Mouse (Mus musculus) small intestine, adult 2 months (tissue): ENCODE results near the gene Enpp7.

ENCODE experiments used
- CTCF ChIP-seq: fragments of 200-500 bp; IDR thresholded peaks from 2 replicates; pipeline ENCODE4 v1.5.1; 2012; ENCODE audit warnings: low read depth, mild to moderate bottlenecking, control low read depth, inconsistent platforms, low read length, moderate library complexity, mixed read lengths; ENCODE audit not compliant: insufficient replicate concordance, insufficient read length; ENCODE audit errors: extremely low read depth
- POLR2A ChIP-seq: fragments of 200-500 bp; IDR thresholded peaks from 2 replicates; pipeline ENCODE4 v1.6.1; 2012; ENCODE audit warnings: low read depth, mild to moderate bottlenecking, control low read depth, inconsistent platforms, low read length, moderate library complexity

- TF ChIP-seq POLR2A (no peak), CTCF (no peak)
Measured at GRCm38 (mm10) chr11:119005547-119006275, 17.7 kb downstream of the Enpp7 start.
